Mouse (Mus musculus): ENCODE data around the gene Rhbdf2.

The Rhbdf2 gene

DNA sequence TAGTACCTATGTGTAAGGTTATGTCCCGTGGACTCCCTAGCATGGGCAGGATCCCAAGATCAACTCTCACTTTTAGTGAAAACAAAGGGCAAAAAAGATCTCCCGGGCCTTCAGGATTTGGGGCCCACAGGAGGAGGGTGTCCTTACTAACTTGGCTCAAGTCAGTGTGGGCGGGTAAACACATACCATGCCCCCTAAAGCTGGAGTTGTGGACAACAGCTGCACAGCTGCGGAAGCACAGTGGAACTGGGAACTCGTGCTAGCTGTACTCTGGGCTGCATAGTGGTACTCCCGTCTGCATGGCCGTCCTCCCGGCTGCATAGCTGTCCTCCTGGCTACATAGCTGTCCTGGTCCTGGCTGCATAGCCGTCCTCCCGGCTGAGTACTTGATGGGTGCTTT lies 31.4 kb upstream of the Rhbdf2 start:
- DNase-seq, result no peak

DNA sequence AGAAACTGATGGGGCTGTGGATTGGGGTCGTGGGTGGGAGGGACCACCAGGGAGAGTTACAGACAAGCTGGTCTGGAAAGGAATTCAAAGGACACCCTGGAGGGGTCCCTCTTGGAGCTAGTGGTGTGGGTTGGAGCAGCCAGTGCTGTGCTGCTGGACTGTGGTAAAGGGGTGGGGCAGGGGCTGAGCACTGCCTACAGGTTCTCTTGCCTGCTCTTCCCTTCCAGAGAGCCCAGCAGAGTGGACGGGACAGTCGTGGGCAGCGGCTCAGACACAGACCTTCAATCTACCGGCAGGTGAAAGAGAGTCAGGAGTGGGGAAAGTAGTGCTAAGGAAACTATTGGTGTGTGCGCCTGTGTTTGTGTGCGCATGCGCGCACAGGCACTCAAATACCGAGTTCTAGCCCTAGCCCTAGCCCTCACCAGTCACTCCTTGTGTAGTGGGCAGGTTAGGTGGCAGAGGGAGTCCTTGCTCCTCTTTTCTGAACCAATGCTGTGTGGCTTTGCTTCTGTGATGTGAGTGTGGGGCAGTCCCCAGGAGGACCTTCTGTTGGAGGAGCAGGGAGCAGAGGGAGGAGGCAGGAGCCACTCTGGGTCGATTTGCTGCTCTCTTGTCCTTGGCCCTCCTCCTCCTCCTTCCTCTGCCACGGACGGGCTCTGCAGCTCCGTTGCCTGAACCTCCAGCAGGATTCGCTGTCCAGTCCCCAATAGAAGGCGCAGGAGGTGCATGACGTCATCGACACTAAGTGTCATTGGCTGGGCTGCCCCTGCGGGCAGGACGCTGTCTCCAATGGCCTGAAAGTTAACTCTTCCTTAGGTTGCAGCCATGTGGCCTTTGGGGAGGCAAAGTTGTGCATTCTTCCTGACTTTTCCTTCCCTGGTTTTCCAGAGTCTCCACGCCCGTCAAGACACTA lies 30.7 kb upstream of the Rhbdf2 start:
- DNase-seq, result peak; percentile 91 to 95

- no peak for DNase-seq
Measured at GRCm38 (mm10) chr11:116656348-116657191, 29.8 kb upstream of the Rhbdf2 start.

DNA sequence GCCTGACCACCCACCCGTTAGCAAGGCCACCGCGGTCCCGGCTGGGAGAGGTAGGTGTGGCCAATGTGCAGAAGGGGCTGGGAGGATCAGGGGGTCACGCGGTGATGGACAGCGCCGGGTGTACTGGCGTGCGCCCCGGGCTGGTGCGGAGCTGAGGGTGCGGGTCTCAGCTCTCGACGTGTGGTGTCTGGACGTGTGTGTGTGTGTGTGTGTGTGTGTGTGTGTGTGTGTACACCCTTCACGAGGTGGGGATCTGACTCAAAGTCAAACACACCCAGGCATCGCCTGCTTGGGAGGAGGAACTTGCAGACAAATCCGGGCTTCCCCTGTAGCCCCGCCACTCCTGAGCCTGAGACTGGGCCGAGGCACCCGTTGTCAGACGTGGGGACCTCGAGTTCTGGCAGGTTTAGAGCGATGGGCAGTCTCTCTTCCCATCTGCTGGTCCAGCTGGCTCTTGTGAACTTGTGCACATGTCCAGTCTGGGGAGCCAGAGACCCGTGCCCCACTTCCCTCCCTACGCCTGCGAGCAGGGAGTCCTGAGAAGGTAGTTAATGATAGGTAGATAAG lies 27.5 kb upstream of the Rhbdf2 start, which contains the start of gene Cygb:
Gene Cygb (minus strand): TSS at position 59 of the 567 bp plus-strand sequence.
- DNase-seq, result no peak

DNA sequence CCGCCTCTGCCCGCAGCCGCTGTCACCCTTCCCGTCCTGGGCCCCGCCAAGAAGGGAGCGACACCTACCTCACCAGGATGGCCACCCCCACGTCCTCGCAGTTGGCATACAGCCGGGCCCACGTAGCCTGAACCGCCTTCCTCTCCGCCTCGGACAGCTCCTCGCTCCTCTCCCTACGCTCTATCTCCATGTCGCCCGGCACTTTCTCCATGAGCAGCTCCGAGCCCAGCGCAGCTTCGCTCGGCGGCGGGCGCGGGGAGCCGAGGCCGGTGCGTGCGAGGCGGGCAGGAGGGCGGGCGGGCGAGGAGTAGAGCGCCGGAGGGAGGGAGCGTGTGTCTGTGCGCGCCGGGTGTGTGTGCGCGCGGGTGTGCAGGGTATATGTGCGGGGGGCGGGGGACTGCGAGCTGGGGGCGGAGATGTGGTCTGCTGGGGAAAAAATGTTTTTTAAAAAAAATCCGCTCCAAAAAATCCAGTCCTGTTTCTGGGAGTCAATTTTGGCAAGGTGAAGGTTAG lies 26.9 kb upstream of the Rhbdf2 start:
- DNase-seq, result no peak

DNA sequence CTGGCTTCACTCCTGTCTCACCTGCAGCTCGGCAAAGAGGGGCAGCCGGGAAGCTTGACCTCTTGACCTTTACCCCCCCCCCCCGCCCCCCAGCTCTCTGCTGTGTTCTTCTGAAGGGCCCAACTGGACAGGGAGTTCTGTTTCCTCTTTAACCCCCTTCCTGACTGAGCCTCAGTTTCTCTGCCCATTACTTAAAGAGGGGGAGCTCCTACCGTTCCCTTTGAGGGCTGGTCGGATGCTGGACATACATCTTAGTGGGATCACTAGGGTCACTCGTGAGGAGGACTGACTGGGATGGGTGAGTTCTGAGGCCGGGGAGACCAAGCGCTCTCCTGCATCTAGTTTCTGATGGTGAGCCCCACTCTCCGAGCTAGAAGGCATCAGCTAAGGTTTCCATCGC lies 26.4 kb upstream of the Rhbdf2 start, which contains the start of gene Prcd:
Gene Prcd (plus strand): TSS at position 301 of the 400 bp plus-strand sequence.
- no peak for DNase-seq

- no peak for DNase-seq
Measured at GRCm38 (mm10) chr11:116652330-116653098, 25.7 kb upstream of the Rhbdf2 start.

GRCm38 (mm10) chr11:116651339-116651738 lies 24.5 kb upstream of the Rhbdf2 start:
- DNase-seq, result no peak

DNA sequence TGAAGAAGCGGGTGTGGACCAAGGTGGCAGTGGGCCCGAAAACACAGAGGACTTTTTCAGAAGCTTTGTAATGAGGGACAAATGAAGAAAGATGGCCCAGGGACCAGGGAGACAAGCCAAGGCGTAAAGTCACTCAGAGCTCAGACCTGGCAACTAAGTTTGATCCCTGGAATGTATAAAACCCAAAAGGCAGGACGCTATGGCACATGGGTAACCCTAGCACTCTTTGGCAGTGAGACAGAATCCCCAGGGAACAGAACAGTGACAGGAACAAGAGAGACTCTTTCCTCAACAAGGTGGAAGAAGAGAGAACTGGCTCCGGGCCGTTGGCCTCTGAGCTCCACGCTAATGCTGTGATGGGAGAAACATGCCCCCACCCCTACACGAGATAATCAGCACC lies 24.0 kb upstream of the Rhbdf2 start:
- DNase-seq, result no peak

DNA sequence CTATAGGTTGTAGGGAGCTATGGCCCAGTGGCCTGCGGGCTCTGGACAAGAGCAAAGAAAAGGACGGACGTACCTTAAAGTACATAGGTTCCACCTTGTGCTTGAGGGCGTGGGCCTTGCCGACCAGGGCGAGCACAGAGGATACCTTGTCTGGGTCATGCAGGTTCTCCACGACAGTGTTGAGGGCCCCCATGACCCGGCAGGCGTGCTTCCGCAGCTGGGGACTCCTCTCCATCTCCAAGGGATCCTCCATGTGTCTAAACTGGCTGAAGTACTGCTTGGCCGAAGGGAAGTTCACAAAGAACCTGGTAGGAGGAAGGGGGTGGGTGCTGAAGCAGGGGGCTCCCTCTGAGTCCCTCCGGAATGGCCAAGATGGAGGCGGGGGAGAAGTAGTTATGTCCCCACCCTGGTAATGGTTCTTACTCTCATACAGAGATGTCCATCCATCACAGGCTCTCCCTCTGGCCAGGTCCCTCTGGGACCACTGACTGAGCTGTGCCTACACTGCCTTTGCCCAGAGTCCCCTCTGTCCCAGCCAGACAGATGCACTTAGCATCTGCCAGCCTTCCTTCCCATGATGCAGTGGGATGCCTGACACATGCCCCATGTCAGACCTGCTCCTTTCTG lies 23.0 kb upstream of the Rhbdf2 start:
- DNase-seq, result no peak

DNA sequence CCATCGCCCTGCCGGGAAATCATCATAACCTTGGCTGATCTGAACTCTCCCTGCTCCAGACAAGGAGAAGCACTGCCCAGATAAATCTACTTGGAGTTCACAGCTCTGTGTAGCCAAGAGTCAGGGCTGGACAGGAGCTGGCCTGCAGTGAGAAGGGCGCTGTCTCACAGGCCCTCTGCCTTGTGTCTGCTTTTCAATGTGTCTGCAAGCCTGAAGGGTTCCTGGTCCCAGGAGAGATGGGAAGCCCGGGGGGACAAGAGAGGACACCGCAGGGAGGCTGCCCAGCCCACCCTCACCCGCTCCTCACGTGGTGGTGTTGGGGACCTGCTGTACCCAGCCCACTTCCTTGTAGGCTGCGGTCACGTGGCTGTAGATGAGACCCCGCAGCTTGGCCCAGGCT lies 22.2 kb upstream of the Rhbdf2 start:
- DNase-seq, result no peak

- DNase-seq, result no peak
Measured at GRCm38 (mm10) chr11:116648213-116648921, 21.5 kb upstream of the Rhbdf2 start.

GRCm38 (mm10) chr11:116647340-116647991 lies 20.6 kb upstream of the Rhbdf2 start:
- no peak for DNase-seq

DNA sequence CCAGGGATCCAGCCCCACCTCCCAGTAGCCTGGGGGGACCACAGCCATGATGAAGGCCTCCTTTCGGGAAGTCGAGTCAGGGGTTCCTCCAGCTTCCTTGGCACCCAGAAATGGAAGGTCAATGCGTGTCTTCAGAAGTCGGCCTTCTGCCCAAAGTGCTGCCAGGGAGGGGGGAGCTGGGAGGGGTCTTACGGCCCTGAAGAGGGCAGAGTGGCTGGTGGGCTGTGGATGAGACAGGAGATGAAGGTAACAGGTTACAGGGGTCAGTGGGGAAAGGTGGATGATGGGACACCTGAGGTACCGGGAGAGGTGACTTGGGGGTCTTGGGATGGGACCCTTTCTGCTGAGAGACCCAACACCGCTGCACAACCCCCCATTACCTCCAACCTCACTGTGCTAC lies 20.0 kb upstream of the Rhbdf2 start:
- no peak for DNase-seq

DNA sequence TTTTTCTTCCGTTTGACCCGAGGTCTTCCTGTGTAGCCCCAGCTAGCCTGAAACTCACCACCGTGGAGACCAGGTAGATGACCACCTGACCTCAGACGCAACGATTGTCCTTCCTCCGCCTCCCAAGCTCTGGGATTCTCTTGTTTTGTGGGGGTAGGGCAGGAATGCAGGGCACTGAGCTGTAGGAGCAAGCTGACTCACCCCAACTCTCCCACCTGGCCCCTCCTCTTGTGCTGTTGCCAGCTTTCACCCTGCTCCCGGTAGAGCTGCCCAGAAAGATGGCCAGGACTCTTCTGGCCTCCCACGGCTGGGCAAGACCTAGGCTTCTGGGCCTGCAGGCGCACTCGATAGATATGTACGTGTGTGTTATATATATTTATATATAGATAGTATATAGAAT lies 19.3 kb upstream of the Rhbdf2 start:
- no peak for DNase-seq

- DNase-seq, result no peak
Measured at GRCm38 (mm10) chr11:116645446-116646110, 18.8 kb upstream of the Rhbdf2 start.

GRCm38 (mm10) chr11:116644225-116645112 lies 17.6 kb upstream of the Rhbdf2 start:
- no peak for DNase-seq

GRCm38 (mm10) chr11:116643579-116644224 lies 16.9 kb upstream of the Rhbdf2 start:
- no peak for DNase-seq
